14 mouse cellular contexts compared by ENCODE assay signal in genomic region chr12:57536056-57536908, GRCm38 (mm10). TPM values are rescaled to one million over a fixed set of nuclear protein-coding genes. Genes with fewer than 3 reads are reported as not detected.
DNase-seq lines count a peak whose midpoint lies in the region; ATAC-seq lines count a peak whose summit lies in the region.
"Had no signal": no experiment of that assay in that cellular context is flagged by ENCODE, and none has a peak within 500 bp of the region (broad histone marks: within the 10 kb centered on the region; RNA-seq: fewer than 3 reads in every experiment).

No protein-coding gene starts in this region.

- WGBS in forebrain, embryonic 11.5 days: under 1% methylated on average over 25 of the region's 25 CpGs
- WGBS in forebrain, embryonic 16.5 days: under 1% methylated on average over 25 of the region's 25 CpGs
- 2% methylated on average over 25 of the region's 25 CpGs for WGBS in lung, embryonic 16.5 days
- 2% methylated on average over 25 of the region's 25 CpGs for WGBS in stomach, embryonic 16.5 days

- H3K27me3 ChIP-seq in forebrain, embryonic 11.5 days (ENCODE audit: control insufficient read depth, insufficient read depth, low read length): peaks cover 79% of the 10 kb centered on the region
- H3K27me3 ChIP-seq in forebrain, embryonic 16.5 days (replicated peaks; ENCODE audit: control insufficient read depth, insufficient read depth, low read length): peaks cover 61% of the 10 kb centered on the region
- H3K27me3 ChIP-seq in lung, embryonic 16.5 days (ENCODE audit: control insufficient read depth, insufficient read depth, low read depth, low read length): peaks cover 51% of the 10 kb centered on the region
- peaks cover 60% of the 10 kb centered on the region for H3K27me3 ChIP-seq in stomach, embryonic 16.5 days (ENCODE audit: control insufficient read depth, insufficient read depth, low read length)

- H3K4me2 ChIP-seq in forebrain, embryonic 11.5 days (ENCODE audit: low read depth, low read length, severe bottlenecking): no peak overlapping the region
- no peak overlapping the region for H3K4me2 ChIP-seq in forebrain, embryonic 16.5 days (ENCODE audit: low read length)
- peak overlapping the region; percentile 51 for H3K4me2 ChIP-seq in lung, embryonic 16.5 days (ENCODE audit: low read depth, low read length)
- peak overlapping the region; percentile 53 for H3K4me2 ChIP-seq in stomach, embryonic 16.5 days (ENCODE audit: low read depth, low read length)
- H3K4me2 ChIP-seq: heart, embryonic 11.5 days; hindbrain, embryonic 15.5 days had no signal

- no peak overlapping the region for H3K4me3 ChIP-seq in forebrain, embryonic 11.5 days (ENCODE audit: low read depth, low read length)
- H3K4me3 ChIP-seq in forebrain, embryonic 16.5 days (replicated peaks; ENCODE audit: low read length): no peak overlapping the region
- peak overlapping the region; percentile 20 for H3K4me3 ChIP-seq in lung, embryonic 16.5 days (ENCODE audit: low read length)
- H3K4me3 ChIP-seq in stomach, embryonic 16.5 days (replicated peaks; ENCODE audit: low read length): peak overlapping the region; percentile 27
- H3K4me3 ChIP-seq: hindbrain, embryonic 15.5 days; megakaryocyte, embryonic 14.5 days had no signal

- no peak overlapping the region for H3K9ac ChIP-seq in forebrain, embryonic 11.5 days (ENCODE audit: low read length)
- no peak overlapping the region for H3K9ac ChIP-seq in forebrain, embryonic 16.5 days (replicated peaks; ENCODE audit: low read depth, low read length)
- peak overlapping the region; percentile 65 for H3K9ac ChIP-seq in lung, embryonic 16.5 days (ENCODE audit: low read length)
- H3K9ac ChIP-seq in stomach, embryonic 16.5 days (ENCODE audit: low read length): peak overlapping the region; percentile 60
- H3K9ac ChIP-seq: hindbrain, embryonic 15.5 days had no signal

- H3K27ac ChIP-seq in forebrain, embryonic 11.5 days (ENCODE audit: low read depth, low read length): no peak overlapping the region
- no peak overlapping the region for H3K27ac ChIP-seq in forebrain, embryonic 16.5 days (ENCODE audit: low read length)
- peak overlapping the region; percentile 95 for H3K27ac ChIP-seq in lung, embryonic 16.5 days (ENCODE audit: low read length)
- peak overlapping the region; percentile 95 for H3K27ac ChIP-seq in stomach, embryonic 16.5 days (ENCODE audit: low read length)
- H3K27ac ChIP-seq: hindbrain, embryonic 15.5 days had no signal

- H3K9me3 ChIP-seq in forebrain, embryonic 11.5 days (ENCODE audit: control insufficient read depth, low read length): no peaks in the 10 kb centered on the region
- H3K9me3 ChIP-seq in forebrain, embryonic 16.5 days (ENCODE audit: control insufficient read depth, low read length): no peaks in the 10 kb centered on the region
- no peaks in the 10 kb centered on the region for H3K9me3 ChIP-seq in lung, embryonic 16.5 days (ENCODE audit: control insufficient read depth, low read length)
- no peaks in the 10 kb centered on the region for H3K9me3 ChIP-seq in stomach, embryonic 16.5 days (replicated peaks; ENCODE audit: control insufficient read depth, low read length)
- H3K9me3 ChIP-seq: hindbrain, embryonic 15.5 days; megakaryocyte, embryonic 14.5 days had no signal

- H3K4me1 ChIP-seq in forebrain, embryonic 11.5 days (replicated peaks; ENCODE audit: control insufficient read depth, insufficient read depth, low read length): peaks cover 13% of the 10 kb centered on the region; the same call in 1 of the 2 replicates
- H3K4me1 ChIP-seq in forebrain, embryonic 16.5 days (replicated peaks; ENCODE audit: control insufficient read depth, insufficient read depth, low read length): peaks cover 13% of the 10 kb centered on the region
- H3K4me1 ChIP-seq in lung, embryonic 16.5 days (replicated peaks; ENCODE audit: control insufficient read depth, insufficient read depth, low read length): peaks cover 5% of the 10 kb centered on the region; the same call in 1 of the 2 replicates
- peaks cover 4% of the 10 kb centered on the region for H3K4me1 ChIP-seq in stomach, embryonic 16.5 days (ENCODE audit: control insufficient read depth, insufficient read depth, low read length)

- ATAC-seq in forebrain, embryonic 11.5 days (replicated peaks; ENCODE audit: low FRiP score): no peak
- ATAC-seq in forebrain, embryonic 16.5 days: no peak
- ATAC-seq in lung, embryonic 16.5 days (ENCODE audit: low read depth): no peak
- peak; percentile 59; the same call in 1 of the 2 replicates for ATAC-seq in stomach, embryonic 16.5 days (ENCODE audit: insufficient read depth, low FRiP score)

- DNase-seq in forebrain, embryonic 11.5 days (ENCODE audit: low spot score): peak; percentile 61
- peak; percentile 60 for DNase-seq in urinary bladder, postnatal 14 days (ENCODE audit: low spot score)
- DNase-seq in urinary bladder, postnatal 25 days (ENCODE audit: low spot score): no peak
- no peak for DNase-seq in testis, postnatal 10 days (ENCODE audit: low spot score)
- DNase-seq in thymus, postnatal 10 days (ENCODE audit: low spot score in 2 of 2): no peak
- DNase-seq: adrenal gland, postnatal 36 days; layer of hippocampus, postnatal 36 days had no signal

- H3K36me3 ChIP-seq in forebrain, embryonic 11.5 days (ENCODE audit: control insufficient read depth, insufficient read depth, low read length): no peaks in the 10 kb centered on the region
- no peaks in the 10 kb centered on the region for H3K36me3 ChIP-seq in forebrain, embryonic 16.5 days (ENCODE audit: control insufficient read depth, insufficient read depth)
- no peaks in the 10 kb centered on the region for H3K36me3 ChIP-seq in lung, embryonic 16.5 days (ENCODE audit: control insufficient read depth, insufficient read depth, low read length)
- no peaks in the 10 kb centered on the region for H3K36me3 ChIP-seq in stomach, embryonic 16.5 days (ENCODE audit: control insufficient read depth, insufficient read depth, low read length)
- H3K36me3 ChIP-seq: hindbrain, embryonic 15.5 days had no signal

RNA-seq across cellular contexts. Expression of gene Foxa1, which starts 10.4 kb away (rescaled TPM):
- polyA plus RNA-seq in forebrain, embryonic 11.5 days (2014; fragmentation: Nextera tagmentation; extraction: Ambion mirVana): 1.7 and 1.9 TPM in 2 replicates
- 0.16 TPM in 1 of 2 replicates, not detected in the other for polyA plus RNA-seq in forebrain, embryonic 16.5 days (2015; fragmentation: Nextera tagmentation; extraction: Ambion mirVana)
- polyA plus RNA-seq in lung, embryonic 16.5 days (2015; fragmentation: Nextera tagmentation; extraction: Ambion mirVana): 7.5 and 8.2 TPM in 2 replicates
- 9.8 and 10.0 TPM in 2 replicates for polyA plus RNA-seq in stomach, embryonic 16.5 days (2015; fragmentation: Nextera tagmentation; extraction: Ambion mirVana)
- polyA plus RNA-seq: spleen, adult 2 months had no signal

RNA-seq across cellular contexts. Expression of gene Ttc6, which starts 27.6 kb away (rescaled TPM):
- polyA plus RNA-seq in forebrain, embryonic 11.5 days (2014; fragmentation: Nextera tagmentation; extraction: Ambion mirVana): 0.44 and 0.57 TPM in 2 replicates
- polyA plus RNA-seq in forebrain, embryonic 16.5 days (2015; fragmentation: Nextera tagmentation; extraction: Ambion mirVana): 0.16 and 0.18 TPM in 2 replicates
- polyA plus RNA-seq in lung, embryonic 16.5 days (2015; fragmentation: Nextera tagmentation; extraction: Ambion mirVana): 3.0 and 5.1 TPM in 2 replicates
- polyA plus RNA-seq in stomach, embryonic 16.5 days (2015; fragmentation: Nextera tagmentation; extraction: Ambion mirVana): 2.8 and 3.5 TPM in 2 replicates

Comparison
In these comparisons a context has a peak if more than half of its experiments do, and no peak if none do; other contexts are left out.
1. DNase-seq: peak in forebrain, embryonic 11.5 days (single experiment) and urinary bladder, postnatal 14 days (single experiment); none in urinary bladder, postnatal 25 days (single experiment), testis, postnatal 10 days (single experiment) and thymus, postnatal 10 days (0 of 2).
2. H3K27ac ChIP-seq: peak in lung, embryonic 16.5 days (single experiment) and stomach, embryonic 16.5 days (single experiment); none in forebrain, embryonic 11.5 days (single experiment) and forebrain, embryonic 16.5 days (single experiment).
3. H3K4me2 ChIP-seq: peak in lung, embryonic 16.5 days (single experiment) and stomach, embryonic 16.5 days (single experiment); none in forebrain, embryonic 11.5 days (single experiment) and forebrain, embryonic 16.5 days (single experiment).
4. H3K4me3 ChIP-seq: peak in lung, embryonic 16.5 days (single experiment) and stomach, embryonic 16.5 days (single experiment); none in forebrain, embryonic 11.5 days (single experiment) and forebrain, embryonic 16.5 days (single experiment).
5. H3K9ac ChIP-seq: peak in lung, embryonic 16.5 days (single experiment) and stomach, embryonic 16.5 days (single experiment); none in forebrain, embryonic 11.5 days (single experiment) and forebrain, embryonic 16.5 days (single experiment).